Mouse (Mus musculus) midbrain, embryonic 14.5 days (tissue): ENCODE data around the gene Sfrp5. TPM values are rescaled to one million over a fixed set of nuclear protein-coding genes. Genes with fewer than 3 reads are reported as not detected.

Source experiments
- ATAC-seq: fragments of 200-750 bp; cut with Nextera tagmentation; 2 replicates; pipeline ENCODE4 v1.8.0; 2017; ENCODE audit warnings: moderate number of reproducible peaks, moderate library complexity; ENCODE audit not compliant: low FRiP score, low TSS enrichment
- DNase-seq: peaks from one replicate; pipeline ENCODE4 v3.0.0-alpha.2; 2015
- H3K27ac ChIP-seq: fragments of 300-500 bp; sonication (generic); replicated peaks from 2 replicates; pipeline ENCODE4 v1.5.1; 2014; ENCODE audit warnings: mild to moderate bottlenecking, low read depth, low read length, moderate library complexity
- H3K27me3 ChIP-seq: fragments of 300-500 bp; sonication (generic); 2 replicates; pipeline ENCODE4 v1.6.1; 2014; ENCODE audit warnings: low read length, control low read depth, mixed read lengths; ENCODE audit not compliant: control insufficient read depth, insufficient read depth
- H3K36me3 ChIP-seq: fragments of 300-500 bp; sonication (generic); 2 replicates; pipeline ENCODE4 v1.6.1; 2014; ENCODE audit warnings: low read length, control low read depth; ENCODE audit not compliant: control insufficient read depth, insufficient read depth
- H3K4me1 ChIP-seq: fragments of 300-500 bp; sonication (generic); 2 replicates; pipeline ENCODE4 v1.6.1; 2014; ENCODE audit warnings: mild to moderate bottlenecking, antibody characterized with exemption, low read length, control low read depth; ENCODE audit not compliant: control insufficient read depth, insufficient read depth
- H3K4me2 ChIP-seq: fragments of 300-500 bp; sonication (generic); 2 replicates; pipeline ENCODE4 v1.6.1; 2014; ENCODE audit warnings: mild to moderate bottlenecking, low read length, moderate library complexity
- H3K4me3 ChIP-seq: fragments of 300-500 bp; sonication (generic); replicated peaks from 2 replicates; pipeline ENCODE4 v1.5.1; 2014; ENCODE audit warnings: low read depth, low read length
- H3K9ac ChIP-seq: fragments of 300-500 bp; sonication (generic); replicated peaks from 2 replicates; pipeline ENCODE4 v1.6.1; 2014; ENCODE audit warnings: mild to moderate bottlenecking, low read length, moderate library complexity
- H3K9me3 ChIP-seq: fragments of 300-500 bp; sonication (generic); 2 replicates; pipeline ENCODE4 v1.6.1; 2016; ENCODE audit warnings: low read length, control low read depth, mixed read lengths; ENCODE audit not compliant: control insufficient read depth
- WGBS: fragments of 180-500 bp; shearing (Covaris S2); extraction: QIAGEN DNeasy Blood & Tissue Kit; methylation state at CpG from one replicate; pipeline ENCODE4 v1.1.7; 2014; 5-methylcytosine and 5-hydroxymethylcytosine counted together
- polyA plus RNA-seq: library from polyadenylated mRNA; unstranded; fragments of >200 nt; fragmentation: Nextera tagmentation; extraction: Ambion mirVana; gene quantifications from 2 replicates; pipeline ENCODE4 v1.2.1, GENCODE M21; 2014

Gene Sfrp5
- polyA plus RNA-seq, 1 experiment from 2014 or later, result 0.68 TPM

DNA sequence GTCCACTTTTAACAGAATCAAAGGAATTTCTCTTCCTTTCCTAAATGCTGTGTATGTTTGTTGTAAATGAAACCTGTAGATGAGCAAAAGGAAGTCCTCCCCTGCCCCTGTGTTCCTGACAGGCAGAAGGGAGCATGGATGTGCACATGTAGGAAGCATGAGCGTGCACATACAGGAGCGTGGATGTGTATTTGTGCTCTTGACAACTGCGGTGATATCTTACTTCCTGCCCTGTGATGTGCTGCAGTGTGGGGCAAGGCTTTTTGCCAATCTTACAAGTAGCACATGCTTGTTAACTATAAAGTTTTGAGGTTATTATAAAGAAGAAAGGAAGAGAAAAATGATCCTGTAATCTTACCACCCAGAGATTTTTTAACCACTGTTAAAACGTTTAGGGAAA, 12.3 kb downstream of the Sfrp5 start:
- H3K27ac ChIP-seq, result no peak overlapping the region
- H3K9ac ChIP-seq, result no peak overlapping the region
- no peak overlapping the region for H3K4me3 ChIP-seq
- no peaks in the 10 kb centered on the region for H3K4me1 ChIP-seq
- H3K4me2 ChIP-seq, result no peak overlapping the region
- H3K27me3 ChIP-seq, result no peaks in the 10 kb centered on the region
- H3K9me3 ChIP-seq, result no peaks in the 10 kb centered on the region
- whole genome bisulfite sequencing, result 89% methylated on average over 4 of the region's 4 CpGs
- DNase-seq (no peak), ATAC-seq (no peak)
- H3K36me3 ChIP-seq, result peaks cover 56% of the 10 kb centered on the region

DNA sequence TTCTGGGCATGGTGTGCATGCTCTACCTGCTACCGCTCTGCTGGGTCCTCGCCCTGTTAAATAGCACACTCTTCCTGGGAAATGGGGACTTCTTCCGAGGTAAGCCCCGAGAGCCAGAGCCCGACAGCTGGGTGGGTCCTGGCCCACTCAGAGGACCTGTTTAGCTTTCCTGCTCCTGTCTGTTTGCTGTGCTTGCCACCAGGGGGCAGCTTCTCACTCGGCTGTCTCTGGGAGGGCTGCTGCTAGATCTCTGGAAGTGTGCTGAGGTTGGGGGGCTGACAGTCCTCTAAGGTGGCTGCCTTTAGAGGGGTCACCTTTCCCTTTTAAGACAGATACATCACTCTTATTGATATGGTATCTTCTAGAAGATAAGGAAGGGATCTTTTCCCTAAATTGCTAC, 19.4 kb downstream of the Sfrp5 start:
- DNase-seq (peak; percentile 49), ATAC-seq (no peak)
- H3K9ac ChIP-seq, result no peak overlapping the region
- no peak overlapping the region for H3K4me3 ChIP-seq
- no peaks in the 10 kb centered on the region for H3K27me3 ChIP-seq
- peaks cover 72% of the 10 kb centered on the region for H3K36me3 ChIP-seq
- H3K27ac ChIP-seq, result no peak overlapping the region
- H3K4me1 ChIP-seq, result no peaks in the 10 kb centered on the region
- no peak overlapping the region for H3K4me2 ChIP-seq
- H3K9me3 ChIP-seq, result no peaks in the 10 kb centered on the region
- 63% methylated on average over 6 of the region's 6 CpGs for WGBS

DNA sequence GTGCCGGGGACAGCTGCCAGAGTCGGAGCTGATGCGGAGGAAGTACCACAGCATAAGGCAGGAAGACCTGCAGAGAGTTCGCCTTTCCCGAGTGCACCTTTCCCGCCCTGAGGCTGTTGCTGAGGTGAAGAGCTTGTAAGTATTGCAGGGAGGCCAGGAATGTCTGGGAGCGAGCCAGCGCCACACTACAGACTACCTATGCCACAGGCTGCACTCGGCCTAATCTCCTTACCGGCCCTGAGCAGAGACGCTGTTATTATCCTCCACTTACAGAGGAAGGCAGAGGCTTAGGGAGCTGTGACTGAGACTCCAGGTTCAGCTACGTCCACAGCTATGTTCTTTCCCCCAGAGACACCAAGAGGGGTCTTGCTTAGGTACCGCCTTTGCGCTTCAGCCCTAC, 22.7 kb downstream of the Sfrp5 start:
- Histone ChIP-seq H3K36me3 (peaks cover 50% of the 10 kb centered on the region), H3K9ac (no peak overlapping the region), H3K4me1 (no peaks in the 10 kb centered on the region), H3K4me3 (no peak overlapping the region), H3K9me3 (no peaks in the 10 kb centered on the region), H3K4me2 (no peak overlapping the region), H3K27ac (no peak overlapping the region), H3K27me3 (no peaks in the 10 kb centered on the region)
- ATAC-seq (no peak), DNase-seq (no peak)
- 92% methylated on average over 14 of the region's 14 CpGs for WGBS

DNA sequence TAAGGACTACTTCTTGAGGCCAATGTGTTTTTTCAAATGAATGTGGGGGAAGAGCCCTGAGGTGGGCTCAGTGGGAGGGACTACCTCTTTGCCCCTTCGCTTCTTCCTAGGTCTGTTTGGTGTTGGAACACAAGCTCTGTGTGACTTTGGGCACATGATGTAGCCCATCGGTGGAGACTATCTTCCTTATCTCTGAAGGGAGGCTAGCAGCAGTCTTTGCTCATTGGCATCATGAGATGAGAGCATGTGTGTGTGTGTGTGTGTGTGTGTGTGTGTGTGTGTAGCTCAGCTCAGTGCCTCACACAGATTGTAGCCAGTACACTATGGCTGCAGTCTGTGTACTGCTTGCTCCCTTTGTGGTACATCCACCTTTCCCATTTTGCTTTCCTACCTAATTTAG, 24.6 kb downstream of the Sfrp5 start:
- no peak overlapping the region for H3K9ac ChIP-seq
- H3K36me3 ChIP-seq, result peaks cover 35% of the 10 kb centered on the region
- H3K4me1 ChIP-seq, result no peaks in the 10 kb centered on the region
- ATAC-seq (no peak), DNase-seq (no peak)
- H3K27me3 ChIP-seq, result no peaks in the 10 kb centered on the region
- no peaks in the 10 kb centered on the region for H3K9me3 ChIP-seq
- WGBS, result 91% methylated on average over 2 of the region's 2 CpGs
- no peak overlapping the region for H3K27ac ChIP-seq
- no peak overlapping the region for H3K4me2 ChIP-seq
- no peak overlapping the region for H3K4me3 ChIP-seq

DNA sequence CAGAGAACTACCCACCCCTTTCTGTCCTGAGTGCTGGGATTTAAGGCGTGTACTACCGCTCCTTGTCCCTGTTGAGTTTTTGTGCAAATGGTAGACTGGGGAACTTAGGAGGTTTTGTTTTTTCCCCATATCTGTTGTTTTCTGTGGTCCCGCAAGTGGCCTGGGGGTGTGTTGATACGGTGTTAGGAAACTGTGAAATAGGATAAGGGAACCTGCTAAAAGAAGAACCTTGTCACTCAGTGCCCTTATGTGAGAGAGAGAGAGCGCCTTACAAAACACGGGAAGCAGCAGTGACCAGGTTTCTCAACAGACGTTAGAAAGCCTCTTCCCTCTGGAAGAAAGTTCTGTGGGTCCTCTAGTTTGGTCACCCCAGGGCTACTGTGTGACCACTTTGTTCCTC, 25.2 kb downstream of the Sfrp5 start:
- Histone ChIP-seq H3K27ac (no peak overlapping the region), H3K4me3 (no peak overlapping the region), H3K9me3 (no peaks in the 10 kb centered on the region), H3K9ac (no peak overlapping the region), H3K4me1 (peaks cover 2% of the 10 kb centered on the region), H3K36me3 (peaks cover 35% of the 10 kb centered on the region), H3K27me3 (no peaks in the 10 kb centered on the region), H3K4me2 (no peak overlapping the region)
- WGBS, result 58% methylated on average over 7 of the region's 7 CpGs
- ATAC-seq (no peak), DNase-seq (no peak)

DNA sequence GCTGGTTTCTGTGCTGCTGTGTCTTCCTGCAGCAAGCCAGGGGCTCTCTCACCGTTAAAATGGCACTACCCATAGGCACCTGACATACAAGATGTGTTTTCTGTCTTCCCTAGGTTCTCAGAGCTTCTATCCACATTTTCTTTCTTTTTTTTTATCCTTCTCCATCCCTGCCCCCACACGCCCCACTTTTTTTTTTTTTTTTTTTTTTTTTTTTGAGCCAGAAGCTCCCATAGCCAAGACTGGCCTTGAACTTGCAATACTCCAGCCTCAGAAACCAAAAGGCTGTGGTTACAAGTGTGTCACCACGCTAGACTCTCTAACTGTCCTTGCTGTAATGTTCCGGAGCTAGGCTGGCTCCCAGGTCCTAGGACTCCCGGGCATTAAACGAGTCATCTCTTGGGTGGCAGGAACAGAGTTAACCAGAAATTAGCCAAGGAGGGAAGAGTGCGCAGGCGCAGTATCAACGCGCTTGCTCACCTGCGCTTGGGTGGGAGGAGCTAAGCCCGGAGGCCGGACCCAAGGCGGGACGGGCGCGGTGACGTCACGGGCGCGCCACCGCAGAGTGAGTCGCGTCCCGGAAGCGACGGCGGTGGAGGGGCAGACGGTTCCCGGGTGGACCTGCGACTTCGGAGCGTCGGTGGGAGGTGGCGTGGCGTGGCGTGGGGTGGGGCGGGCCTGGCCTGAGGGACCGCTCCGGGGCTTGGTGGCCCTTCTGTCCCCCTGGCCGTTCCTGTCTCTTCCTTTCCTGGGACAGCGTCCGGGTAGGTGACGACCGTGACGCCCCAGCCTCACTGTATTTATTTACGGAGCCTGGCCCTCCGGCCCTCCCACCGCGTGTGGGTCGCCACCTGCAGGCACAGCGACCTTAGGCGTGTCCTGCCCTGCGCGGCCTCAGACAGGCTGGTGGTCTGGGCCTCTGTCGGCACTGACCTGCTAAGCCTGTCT, 31.8 kb downstream of the Sfrp5 start:
- Histone ChIP-seq H3K36me3 (peaks cover 3% of the 10 kb centered on the region; the same call in 1 of the 2 replicates), H3K9me3 (no peaks in the 10 kb centered on the region), H3K4me3 (peak overlapping the region; percentile 86), H3K9ac (peak overlapping the region; percentile 81), H3K4me2 (peak overlapping the region; percentile 69), H3K27ac (peak overlapping the region; percentile 57), H3K4me1 (peaks cover 15% of the 10 kb centered on the region), H3K27me3 (0 out of 2 replicates have a peak, but pooled peaks cover 7% of the 10 kb centered on the region)
- whole genome bisulfite sequencing, result 2% methylated on average over 55 of the region's 56 CpGs
- peak; percentile 90 for ATAC-seq
- DNase-seq, result peak; percentile 99

DNA sequence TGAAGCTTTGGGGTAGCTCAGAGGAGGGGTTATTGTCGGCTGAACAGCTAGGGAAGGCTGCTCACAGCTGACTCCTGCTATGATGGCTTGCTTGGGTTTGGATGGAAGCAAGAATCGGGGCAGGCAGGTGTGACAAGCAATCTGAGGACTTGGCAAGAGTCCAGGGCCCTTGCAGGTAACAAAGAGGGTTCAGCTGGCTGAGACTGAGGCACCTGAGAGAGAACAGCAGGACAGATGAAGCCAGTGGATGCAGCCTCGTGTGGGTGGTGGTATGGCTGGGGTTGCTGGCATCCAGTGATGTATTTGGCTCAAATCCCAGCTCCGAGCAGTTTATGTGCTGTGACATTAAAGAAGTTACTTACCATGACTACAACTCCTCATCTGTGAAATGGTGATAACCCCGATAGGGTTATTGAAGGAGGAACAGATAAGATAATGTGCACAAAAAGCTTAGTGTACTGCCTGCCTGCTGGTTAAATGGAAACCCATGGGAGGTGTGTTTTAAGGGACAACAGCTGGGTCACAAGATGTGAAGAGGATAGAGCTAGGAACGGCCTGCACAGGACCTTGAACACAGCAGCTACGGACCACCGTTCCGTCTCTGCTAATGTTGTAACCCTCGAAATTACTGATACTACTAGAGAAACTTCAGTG, 32.6 kb downstream of the Sfrp5 start:
- H3K4me3 ChIP-seq, result peak overlapping the region; percentile 86; the same call in 1 of the 2 replicates
- no peak overlapping the region for H3K27ac ChIP-seq
- WGBS, result 77% methylated on average over 10 of the region's 10 CpGs
- H3K9ac ChIP-seq, result no peak overlapping the region; the same call in 1 of the 2 replicates
- no peak for DNase-seq
- H3K4me1 ChIP-seq, result peaks cover 15% of the 10 kb centered on the region
- H3K27me3 ChIP-seq, result 0 out of 2 replicates have a peak, but pooled peaks cover 7% of the 10 kb centered on the region
- H3K36me3 ChIP-seq, result peaks cover 3% of the 10 kb centered on the region; the same call in 1 of the 2 replicates
- H3K9me3 ChIP-seq, result no peaks in the 10 kb centered on the region
- H3K4me2 ChIP-seq, result no peak overlapping the region
- no peak for ATAC-seq

DNA sequence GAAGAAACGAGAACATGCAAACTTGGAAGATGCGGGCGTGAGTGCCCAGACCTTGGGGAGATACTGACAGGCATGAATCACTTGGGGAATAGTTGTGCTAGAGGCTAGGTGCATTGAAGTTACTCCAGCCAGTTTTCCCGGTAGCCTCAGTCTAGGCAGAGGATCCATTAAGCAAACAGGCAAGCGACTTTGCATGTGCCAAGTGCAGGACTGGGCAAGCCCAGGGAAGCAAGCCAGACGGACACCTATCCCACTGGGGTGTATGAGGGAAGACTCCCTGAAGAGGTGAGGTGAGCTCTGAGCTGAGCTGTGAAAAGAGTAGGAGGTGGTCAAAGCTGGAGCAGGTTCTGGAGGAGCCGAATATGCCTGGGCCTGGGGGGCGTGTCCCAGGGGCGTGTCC, 34.6 kb downstream of the Sfrp5 start:
- ATAC-seq (no peak), DNase-seq (no peak)
- Histone ChIP-seq H3K4me3 (no peak overlapping the region), H3K9me3 (no peaks in the 10 kb centered on the region), H3K4me1 (peaks cover 15% of the 10 kb centered on the region), H3K27ac (no peak overlapping the region), H3K36me3 (peaks cover under 1% of the 10 kb centered on the region; the same call in 1 of the 2 replicates), H3K27me3 (0 out of 2 replicates have a peak, but pooled peaks cover 7% of the 10 kb centered on the region), H3K9ac (no peak overlapping the region), H3K4me2 (no peak overlapping the region)
- WGBS, result 69% methylated on average over 9 of the region's 9 CpGs
